Mouse (Mus musculus): ENCODE measurements around the gene Pop4. TPM values are rescaled to one million over a fixed set of nuclear protein-coding genes. Genes with fewer than 3 reads are reported as not detected.

Gene Pop4
- polyA plus RNA-seq, 1 experiment from 2014 or later, result 70.0 TPM

DNA sequence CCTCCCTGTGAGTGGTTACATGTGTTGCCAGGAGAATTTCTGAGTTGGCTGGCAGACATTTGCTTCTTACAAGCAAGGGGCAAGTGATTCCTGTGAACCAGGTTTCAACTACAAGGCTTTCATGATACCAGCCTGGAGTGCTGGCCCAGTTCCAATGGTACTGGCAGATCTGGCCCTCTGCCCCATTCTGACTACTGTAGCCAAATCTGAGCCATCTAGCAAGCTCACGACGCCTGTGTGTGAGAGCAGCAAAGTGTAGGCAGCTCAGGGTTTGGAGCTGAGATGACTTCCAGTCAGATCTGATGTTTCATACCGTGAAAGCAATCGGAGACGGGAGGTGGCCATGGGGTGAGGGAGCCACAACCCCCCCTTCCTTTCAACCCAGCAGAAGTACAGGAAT, 8.8 kb downstream of the Pop4 start:
- no peaks in the 10 kb centered on the region for H3K27me3 ChIP-seq (ENCODE audit: insufficient read depth, low read length)
- H3K4me2 ChIP-seq, result no peak overlapping the region
- H3K9ac ChIP-seq, result no peak overlapping the region
- no peak overlapping the region for H3K27ac ChIP-seq (ENCODE audit: low read depth)
- DNase-seq (no peak), ATAC-seq (ENCODE audit: insufficient read depth) (no peak)
- 87% methylated on average over 5 of the region's 5 CpGs for WGBS
- H3K4me3 ChIP-seq (ENCODE audit: low read depth, low read length), result no peak overlapping the region
- H3K9me3 ChIP-seq (ENCODE audit: low read depth, low read length), result no peaks in the 10 kb centered on the region
- TF ChIP-seq CTCF (IDR thresholded peaks at IDR 0.05; ENCODE audit: low read depth), result no peak
- H3K4me1 ChIP-seq (ENCODE audit: insufficient read depth), result no peaks in the 10 kb centered on the region
- peaks cover 66% of the 10 kb centered on the region for H3K36me3 ChIP-seq (ENCODE audit: insufficient read depth)

DNA sequence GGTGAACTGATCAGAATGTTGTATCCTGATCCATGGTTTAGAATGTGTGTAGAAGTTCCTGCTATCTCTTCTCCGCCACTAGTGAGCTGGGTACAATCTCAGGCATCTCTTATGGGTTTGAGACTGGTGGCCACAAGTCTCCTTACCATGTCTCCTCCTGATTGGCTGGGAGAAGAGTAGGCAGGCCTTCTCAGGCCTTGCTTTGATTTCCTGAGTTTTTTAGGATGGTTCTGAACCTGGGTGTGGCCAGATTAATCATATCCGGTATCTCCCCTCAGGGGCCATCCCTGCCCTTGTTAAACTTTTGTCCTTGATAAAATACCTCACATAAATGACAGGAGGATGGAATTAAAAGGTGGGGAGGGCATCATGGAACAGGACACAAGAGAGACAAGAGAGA, 11.6 kb downstream of the Pop4 start:
- ATAC-seq (ENCODE audit: insufficient read depth) (no peak), DNase-seq (no peak)
- Histone ChIP-seq H3K9me3 (ENCODE audit: low read depth, low read length) (no peaks in the 10 kb centered on the region), H3K27ac (ENCODE audit: low read depth) (no peak overlapping the region), H3K9ac (no peak overlapping the region), H3K27me3 (ENCODE audit: insufficient read depth, low read length) (no peaks in the 10 kb centered on the region), H3K4me2 (no peak overlapping the region), H3K4me1 (ENCODE audit: insufficient read depth) (no peaks in the 10 kb centered on the region), H3K4me3 (ENCODE audit: low read depth, low read length) (no peak overlapping the region), H3K36me3 (ENCODE audit: insufficient read depth) (peaks cover 39% of the 10 kb centered on the region)
- no peak for TF ChIP-seq CTCF (IDR thresholded peaks at IDR 0.05; ENCODE audit: low read depth)
- WGBS, result 81% methylated on average over 2 of the region's 2 CpGs

DNA sequence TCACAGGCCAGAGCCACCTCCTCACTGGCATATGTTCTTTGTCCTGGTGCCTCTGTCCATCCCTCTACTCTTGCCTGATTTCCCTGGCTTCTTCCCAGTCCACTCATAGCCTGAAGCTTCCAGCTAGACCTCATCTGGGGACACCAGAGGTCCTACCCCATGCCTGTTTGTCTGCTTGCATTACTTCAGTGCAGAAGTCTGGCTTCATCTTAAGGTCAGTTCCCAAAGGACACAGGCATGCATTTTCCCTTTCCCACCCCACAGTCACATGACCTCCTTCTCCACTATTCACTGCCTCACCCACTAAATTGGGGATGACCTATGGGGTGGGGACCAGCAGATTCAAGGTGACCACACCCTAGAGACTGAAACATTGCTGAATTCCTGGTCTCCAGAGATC, 17.8 kb downstream of the Pop4 start:
- Histone ChIP-seq H3K27ac (ENCODE audit: low read depth) (no peak overlapping the region), H3K27me3 (ENCODE audit: insufficient read depth, low read length) (no peaks in the 10 kb centered on the region), H3K4me2 (no peak overlapping the region), H3K9ac (no peak overlapping the region), H3K4me1 (ENCODE audit: insufficient read depth) (no peaks in the 10 kb centered on the region), H3K4me3 (ENCODE audit: low read depth, low read length) (no peak overlapping the region), H3K36me3 (ENCODE audit: insufficient read depth) (no peaks in the 10 kb centered on the region), H3K9me3 (ENCODE audit: low read depth, low read length) (no peaks in the 10 kb centered on the region)
- ATAC-seq (ENCODE audit: insufficient read depth) (no peak), DNase-seq (no peak)
- no peak for TF ChIP-seq CTCF (IDR thresholded peaks at IDR 0.05; ENCODE audit: low read depth)

DNA sequence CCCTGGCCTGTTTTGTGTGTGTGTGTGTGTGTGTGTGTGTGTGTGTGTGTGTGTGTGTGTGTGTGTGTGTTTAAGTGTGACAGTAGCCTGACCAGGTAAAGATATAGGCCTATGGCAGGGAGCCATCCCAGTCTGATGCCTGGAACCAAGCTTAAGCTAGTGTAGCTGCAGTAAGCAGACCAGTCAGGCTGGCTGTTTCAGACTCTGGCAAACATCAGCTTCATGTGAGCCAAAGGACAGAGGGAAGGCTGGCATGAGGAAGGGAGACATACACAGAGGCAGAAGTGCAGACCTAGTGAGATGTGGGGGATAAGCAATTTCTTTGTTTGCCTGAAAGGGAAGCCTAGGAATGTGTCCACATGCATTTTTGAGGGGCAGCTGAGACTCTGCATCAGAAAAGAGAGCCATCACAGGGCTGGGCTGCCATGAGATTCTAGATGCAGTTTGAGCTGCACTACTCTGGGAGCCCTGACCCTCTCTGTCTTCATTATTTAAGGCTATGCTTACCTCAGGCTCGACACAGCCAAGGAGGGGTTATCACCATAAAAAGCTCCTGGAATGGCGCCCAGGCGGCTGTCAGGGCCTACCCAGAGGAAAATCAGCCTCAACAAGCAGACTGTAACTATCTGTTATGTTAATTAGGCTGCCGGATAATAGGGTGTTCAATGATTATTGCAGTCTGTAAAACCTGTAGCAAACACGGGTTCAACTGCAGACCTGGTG, 19.6 kb downstream of the Pop4 start:
- Histone ChIP-seq H3K9me3 (ENCODE audit: low read depth, low read length) (no peaks in the 10 kb centered on the region), H3K4me2 (no peak overlapping the region), H3K4me1 (ENCODE audit: insufficient read depth) (no peaks in the 10 kb centered on the region), H3K27me3 (ENCODE audit: insufficient read depth, low read length) (no peaks in the 10 kb centered on the region), H3K36me3 (ENCODE audit: insufficient read depth) (no peaks in the 10 kb centered on the region), H3K27ac (ENCODE audit: low read depth) (no peak overlapping the region), H3K9ac (no peak overlapping the region), H3K4me3 (ENCODE audit: low read depth, low read length) (no peak overlapping the region)
- DNase-seq (peak; percentile 62), ATAC-seq (ENCODE audit: insufficient read depth) (peak; percentile 44; the same call in 1 of the 2 replicates)
- 33% methylated on average over 5 of the region's 5 CpGs for WGBS
- no peak for TF ChIP-seq CTCF (IDR thresholded peaks at IDR 0.05; ENCODE audit: low read depth)

DNA sequence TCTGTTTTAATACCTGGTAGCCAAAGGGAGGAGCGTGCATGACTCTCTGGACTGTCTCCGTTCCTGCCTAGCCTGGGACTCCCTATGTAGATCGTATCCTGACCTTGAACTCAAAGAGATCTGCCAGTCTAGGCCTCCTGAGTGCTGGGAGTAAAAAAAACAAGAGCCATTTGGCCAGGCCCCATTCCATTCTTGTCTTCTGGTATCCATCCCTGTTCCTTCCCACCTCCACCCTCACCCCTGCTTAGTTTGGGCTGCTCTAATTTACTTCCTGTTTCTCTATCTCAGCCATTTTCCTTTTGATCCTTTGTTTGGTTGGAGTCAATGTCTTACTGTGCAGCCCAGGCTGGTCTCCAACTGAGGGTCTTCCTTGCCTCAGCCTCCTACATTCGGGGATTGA, 28.8 kb downstream of the Pop4 start:
- no peak overlapping the region for H3K4me3 ChIP-seq (ENCODE audit: low read depth, low read length)
- ATAC-seq (ENCODE audit: insufficient read depth), result no peak
- H3K4me2 ChIP-seq, result no peak overlapping the region
- DNase-seq, result no peak
- no peaks in the 10 kb centered on the region for H3K27me3 ChIP-seq (ENCODE audit: insufficient read depth, low read length)
- no peak overlapping the region for H3K27ac ChIP-seq (ENCODE audit: low read depth)
- 70% methylated on average over 4 of the region's 4 CpGs for WGBS
- H3K36me3 ChIP-seq (ENCODE audit: insufficient read depth), result no peaks in the 10 kb centered on the region
- TF ChIP-seq CTCF (IDR thresholded peaks at IDR 0.05; ENCODE audit: low read depth), result no peak
- H3K9me3 ChIP-seq (ENCODE audit: low read depth, low read length), result no peaks in the 10 kb centered on the region
- no peak overlapping the region for H3K9ac ChIP-seq
- no peaks in the 10 kb centered on the region for H3K4me1 ChIP-seq (ENCODE audit: insufficient read depth)

DNA sequence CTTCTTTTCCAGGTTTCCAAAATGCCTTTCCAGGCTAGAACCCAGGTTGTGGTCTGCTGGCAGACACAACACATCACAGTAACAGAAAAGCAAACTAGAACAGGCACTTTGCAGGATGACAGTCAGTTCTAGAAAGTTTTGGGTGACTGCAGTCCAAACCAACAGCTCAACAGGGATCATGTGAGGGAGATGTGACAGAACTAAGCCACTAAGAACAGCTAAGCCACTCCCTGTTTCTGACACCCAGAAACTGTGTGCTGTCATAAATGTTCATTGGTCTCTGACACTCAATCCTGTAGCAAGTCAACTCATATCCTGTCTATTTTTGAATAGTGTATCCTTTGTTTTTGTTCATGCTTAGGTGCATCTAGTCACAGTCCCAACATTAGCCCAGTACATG, 34.1 kb downstream of the Pop4 start:
- no peak overlapping the region for H3K9ac ChIP-seq
- no peaks in the 10 kb centered on the region for H3K36me3 ChIP-seq (ENCODE audit: insufficient read depth)
- H3K4me3 ChIP-seq (ENCODE audit: low read depth, low read length), result no peak overlapping the region

DNA sequence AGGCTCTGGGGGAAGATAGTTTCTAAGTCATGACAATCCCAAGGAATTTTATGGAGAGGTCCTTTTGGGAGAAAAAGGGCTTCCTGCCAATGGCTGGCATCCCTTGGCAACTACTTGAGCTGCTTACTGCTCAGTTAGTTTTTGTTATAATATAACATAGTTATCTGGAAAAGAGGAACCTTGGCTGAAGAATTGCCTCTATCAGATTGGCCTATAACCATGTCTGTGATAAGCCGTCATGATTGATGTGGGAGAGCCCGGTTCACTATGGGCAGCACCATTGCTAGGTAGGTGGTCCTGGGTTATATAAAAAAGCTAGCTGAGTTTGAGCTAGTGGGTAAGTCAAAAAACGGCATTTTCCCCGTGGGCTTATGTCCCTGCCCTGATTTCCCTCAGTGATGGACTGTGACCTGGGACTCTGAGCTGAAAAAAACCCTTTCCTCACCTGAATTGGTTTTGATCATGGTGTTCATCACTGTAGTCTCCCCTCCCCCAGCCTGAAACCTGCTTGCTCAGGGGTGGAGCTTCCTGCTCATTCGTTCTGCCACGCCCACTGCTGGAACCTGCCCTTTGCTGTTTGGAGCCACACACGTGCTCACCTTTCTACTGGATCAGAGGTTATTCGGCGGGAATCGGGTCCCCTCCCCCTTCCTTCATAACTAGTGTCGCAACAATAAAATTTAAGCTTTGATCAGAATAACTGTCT, 34.7 kb downstream of the Pop4 start:
- H3K27ac ChIP-seq (ENCODE audit: low read depth), result no peak overlapping the region
- H3K27me3 ChIP-seq (ENCODE audit: insufficient read depth, low read length), result no peaks in the 10 kb centered on the region
- H3K4me1 ChIP-seq (ENCODE audit: insufficient read depth), result no peaks in the 10 kb centered on the region
- no peak overlapping the region for H3K4me3 ChIP-seq (ENCODE audit: low read depth, low read length)
- TF ChIP-seq CTCF (IDR thresholded peaks at IDR 0.05; ENCODE audit: low read depth), result no peak
- ATAC-seq (ENCODE audit: insufficient read depth) (no peak), DNase-seq (no peak)
- H3K9me3 ChIP-seq (ENCODE audit: low read depth, low read length), result no peaks in the 10 kb centered on the region
- WGBS, result 35% methylated on average over 11 of the region's 11 CpGs
- no peak overlapping the region for H3K4me2 ChIP-seq
- H3K9ac ChIP-seq, result no peak overlapping the region
- no peaks in the 10 kb centered on the region for H3K36me3 ChIP-seq (ENCODE audit: insufficient read depth)

More for the DNA sequence above, 34.1 kb downstream of the Pop4 start:
- no peak for DNase-seq
- no peak overlapping the region for H3K4me2 ChIP-seq
- no peak for ATAC-seq (ENCODE audit: insufficient read depth)
- H3K27me3 ChIP-seq (ENCODE audit: insufficient read depth, low read length), result no peaks in the 10 kb centered on the region
- no peak overlapping the region for H3K27ac ChIP-seq (ENCODE audit: low read depth)
- no peaks in the 10 kb centered on the region for H3K9me3 ChIP-seq (ENCODE audit: low read depth, low read length)
- no peaks in the 10 kb centered on the region for H3K4me1 ChIP-seq (ENCODE audit: insufficient read depth)
- no peak for TF ChIP-seq CTCF (IDR thresholded peaks at IDR 0.05; ENCODE audit: low read depth)
